Mouse (Mus musculus) thymus, postnatal 14 days (tissue): ENCODE measurements around the gene Sfxn1.

Experiments used
- DNase-seq: peaks from one replicate; pipeline ENCODE4 v3.0.0; 2021

Gene Sfxn1

GRCm38 (mm10) chr13:54143788-54144187 lies 72.1 kb downstream of the Sfxn1 start:
- DNase-seq: no peak

- no peak for DNase-seq
Observed at GRCm38 (mm10) chr13:54144624-54145023, 73.0 kb downstream of the Sfxn1 start.

- peak; percentile 6 for DNase-seq
Observed at GRCm38 (mm10) chr13:54147328-54147727, 75.7 kb downstream of the Sfxn1 start.

- DNase-seq: no peak
Observed at GRCm38 (mm10) chr13:54152421-54152820, 80.8 kb downstream of the Sfxn1 start.

- DNase-seq: no peak
Observed at GRCm38 (mm10) chr13:54152911-54153310, 81.2 kb downstream of the Sfxn1 start.

- DNase-seq: no peak
Observed at GRCm38 (mm10) chr13:54153672-54154218, 82.1 kb downstream of the Sfxn1 start.

GRCm38 (mm10) chr13:54155822-54156221 lies 84.2 kb downstream of the Sfxn1 start:
- DNase-seq: no peak
